Mouse (Mus musculus) CH12.LX (cell line): ENCODE results near the gene Tas1r1.

Experiments
- CTCF ChIP-seq, 2 experiments: IDR thresholded peaks in 1 of 2; conservative IDR thresholded peaks in 1 of 2; 2 replicates each; pipeline ENCODE4 v1.5.1; 2011 to 2012; ENCODE audit warnings: low read depth in 2 of 2, low read length in 2 of 2, improper control_type of control experiment in 1 of 2, inconsistent platforms in 1 of 2, mild to moderate bottlenecking in 1 of 2, moderate library complexity in 1 of 2
- JUND ChIP-seq: conservative IDR thresholded peaks from 2 replicates; pipeline ENCODE4 v1.6.1; 2011; ENCODE audit warnings: low read depth, low read length, improper control_type of control experiment
- TBP ChIP-seq: conservative IDR thresholded peaks from 2 replicates; pipeline ENCODE4 v1.6.1; 2011; ENCODE audit warnings: low read depth, low read length, improper control_type of control experiment
- USF1 ChIP-seq: IDR thresholded peaks from 2 replicates; pipeline ENCODE4 v1.6.1; 2014; ENCODE audit warnings: low read depth, mild to moderate bottlenecking, inconsistent platforms, low read length, improper control_type of control experiment
- ZKSCAN1 ChIP-seq: IDR thresholded peaks from 2 replicates; pipeline ENCODE4 v1.6.1; 2012; ENCODE audit warnings: low read depth, inconsistent platforms, low read length, improper control_type of control experiment, borderline replicate concordance

GRCm38 (mm10) chr4:152024525-152024924 lies 13.8 kb downstream of the Tas1r1 start:
- TF ChIP-seq JUND, result no peak
- TF ChIP-seq USF1, result no peak
- TF ChIP-seq ZKSCAN1, result no peak
- TF ChIP-seq CTCF (conservative IDR thresholded peaks at IDR 0.05 in 1 of 2, IDR thresholded peaks at IDR 0.05 in 1 of 2; ENCODE audit: low read depth in 2 of 2, low read length in 2 of 2), result no peak
- TF ChIP-seq TBP, result no peak
